Mouse (Mus musculus): Measurements from ENCODE around the gene Paxip1.

DNA sequence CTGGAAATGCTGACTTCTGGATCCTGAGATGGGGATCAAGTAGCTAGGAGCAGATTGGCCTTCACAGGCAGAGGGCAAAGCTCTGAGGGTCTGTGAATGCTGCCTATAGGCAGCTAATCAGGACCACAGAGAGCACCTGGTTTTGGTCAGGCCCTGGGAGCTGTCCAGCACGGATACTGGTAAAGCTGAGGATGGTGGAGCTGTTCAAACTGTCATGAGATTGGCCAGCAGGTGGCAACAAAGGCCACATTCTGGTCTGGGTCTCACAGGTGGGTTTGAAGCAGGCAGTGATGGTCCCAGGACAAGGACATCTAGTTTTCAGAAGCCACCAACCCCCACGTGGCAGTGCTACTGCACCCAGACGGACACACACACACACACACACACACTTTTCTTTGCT lies 54.3 kb downstream of the Paxip1 start:
- no peak for TF ChIP-seq FOSL1 (IDR thresholded peaks at IDR 0.05; ENCODE audit: insufficient read depth, low read length, poor library complexity, severe bottlenecking)
- TF ChIP-seq CTCF (IDR thresholded peaks at IDR 0.05; ENCODE audit: control insufficient read depth, insufficient read depth, insufficient read length), result peak; percentile 37
